8 mouse cellular contexts compared by ENCODE assay signal in genomic region chr15:91049496-91050441, GRCm38 (mm10). TPM values are rescaled to one million over a fixed set of nuclear protein-coding genes. Genes with fewer than 3 reads are reported as not detected.
A peak's percentile ranks its signal among the peaks of the same experiment; 100 is the strongest.
DNase-seq lines count a peak whose midpoint lies in the region; ATAC-seq lines count a peak whose summit lies in the region.

Gene Kif21a, minus strand, starts transcription at chr15:91049948.

- under 1% methylated on average over 66 of the region's 89 CpGs for WGBS in hindbrain, embryonic 15.5 days

- peak within 1 kb of the TSS; percentile 100 for H3K27ac ChIP-seq in hindbrain, embryonic 15.5 days (replicated peaks)

- peak; percentile 95 for ATAC-seq in hindbrain, embryonic 15.5 days (ENCODE audit: low FRiP score, low read depth)

- H3K36me3 ChIP-seq in hindbrain, embryonic 15.5 days: no peaks in the 10 kb centered on the region

- peaks cover 31% of the 10 kb centered on the region for H3K4me1 ChIP-seq in hindbrain, embryonic 15.5 days (replicated peaks)

- peak within 1 kb of the TSS; percentile 59 for H3K4me2 ChIP-seq in hindbrain, embryonic 15.5 days

- peak within 1 kb of the TSS; percentile 100 for H3K9ac ChIP-seq in hindbrain, embryonic 15.5 days

- H3K27me3 ChIP-seq in hindbrain, embryonic 15.5 days: no peaks in the 10 kb centered on the region

- DNase-seq in adrenal gland, postnatal 10 days: peak; percentile 87
- peak; percentile 52 to 78 for DNase-seq in cerebellum, postnatal 4 days (ENCODE audit: low spot score in 2 of 2)
- DNase-seq in gastrocnemius, adult 8-10 months (ENCODE audit: low spot score in 2 of 2): peak; percentile 63 to 78
- peak; percentile 66 for DNase-seq in left cerebral cortex, adult 11 months (ENCODE audit: low spot score)
- peak; percentile 68 for DNase-seq in lung, postnatal 10 days
- DNase-seq in retina, embryonic 14.5 days (ENCODE audit: low spot score): peak; percentile 82
- DNase-seq in spleen, adult 18-20 months: no peak

- no peaks in the 10 kb centered on the region for H3K9me3 ChIP-seq in hindbrain, embryonic 15.5 days

- peak within 1 kb of the TSS; percentile 99 for H3K4me3 ChIP-seq in hindbrain, embryonic 15.5 days

RNA-seq across cellular contexts. Expression of gene Kif21a, which starts in this region (rescaled TPM):
- 10 to 100 TPM; 18.2 to 18.9 TPM for total RNA-seq in adrenal gland, postnatal 10 days (2021)
- total RNA-seq in gastrocnemius, adult 8-10 months (2022): 10 to 100 TPM; 17.6 to 26.0 (median 20.8) TPM
- polyA plus RNA-seq in hindbrain, embryonic 15.5 days (2015; fragmentation: Nextera tagmentation; extraction: Ambion mirVana): 42.8 and 47.5 TPM in 2 replicates

Comparison
In these comparisons a context has a peak if more than half of its experiments do, and no peak if none do; other contexts are left out.
1. DNase-seq: peak in adrenal gland, postnatal 10 days (single experiment), cerebellum, postnatal 4 days (2 of 2), gastrocnemius, adult 8-10 months (2 of 2), left cerebral cortex, adult 11 months (single experiment), lung, postnatal 10 days (single experiment) and retina, embryonic 14.5 days (single experiment); none in spleen, adult 18-20 months (0 of 2).